Mouse (Mus musculus) testis, adult 2 months (tissue): Measurements from ENCODE around the gene Add3. TPM values are rescaled to one million over a fixed set of nuclear protein-coding genes. Genes with fewer than 3 reads are reported as not detected.

Experiments used
- H3K27ac ChIP-seq: fragments of 200-500 bp; 2 replicates; pipeline ENCODE4 v1.5.1; 2012; ENCODE audit warnings: low read depth, low read length; ENCODE audit not compliant: control insufficient read depth, insufficient read depth
- H3K27me3 ChIP-seq: fragments of 200-500 bp; 2 replicates; pipeline ENCODE4 v1.6.1; 2012; ENCODE audit warnings: mild to moderate bottlenecking, low read length, moderate library complexity; ENCODE audit not compliant: control insufficient read depth, insufficient read depth
- H3K36me3 ChIP-seq: fragments of 200-500 bp; 2 replicates; pipeline ENCODE4 v1.6.1; 2012; ENCODE audit warnings: mild to moderate bottlenecking, low read length; ENCODE audit not compliant: control insufficient read depth, insufficient read depth
- H3K4me1 ChIP-seq: fragments of 200-500 bp; 2 replicates; pipeline ENCODE4 v1.6.1; 2012; ENCODE audit warnings: low read length; ENCODE audit not compliant: control insufficient read depth, insufficient read depth
- H3K4me3 ChIP-seq: fragments of 200-500 bp; 2 replicates; pipeline ENCODE4 v1.5.1; 2012; ENCODE audit warnings: low read depth, mild to moderate bottlenecking, low read length, moderate library complexity, mixed read lengths; ENCODE audit not compliant: control insufficient read depth
- CTCF ChIP-seq: fragments of 200-500 bp; IDR thresholded peaks from 2 replicates; pipeline ENCODE4 v1.5.1; 2012; ENCODE audit warnings: low read depth, mild to moderate bottlenecking, inconsistent platforms, low read length, moderate library complexity; ENCODE audit not compliant: control insufficient read depth, insufficient read depth, insufficient replicate concordance
- POLR2A ChIP-seq: fragments of 200-500 bp; IDR thresholded peaks from 2 replicates; pipeline ENCODE4 v1.6.1; 2012; ENCODE audit warnings: low read depth, mild to moderate bottlenecking, inconsistent platforms, low read length, moderate library complexity; ENCODE audit not compliant: control insufficient read depth
- polyA plus RNA-seq: library from polyadenylated mRNA; depleted of rRNA; stranded (reverse); fragments of >200 nt; gene quantifications from 2 replicates; pipeline ENCODE4 v1.2.3, GENCODE M21; 2012

Gene Add3
- polyA plus RNA-seq, 1 experiment, result 29.0 TPM

GRCm38 (mm10) chr19:53184911-53185310, 44.7 kb downstream of the Add3 start:
- Histone ChIP-seq H3K4me3 (no peak overlapping the region), H3K4me1 (peaks cover 2% of the 10 kb centered on the region), H3K27ac (no peak overlapping the region), H3K27me3 (no peaks in the 10 kb centered on the region), H3K36me3 (no peaks in the 10 kb centered on the region)
- TF ChIP-seq POLR2A (no peak), CTCF (no peak)

GRCm38 (mm10) chr19:53185486-53186134, 45.4 kb downstream of the Add3 start:
- Histone ChIP-seq H3K4me1 (peaks cover 2% of the 10 kb centered on the region), H3K36me3 (no peaks in the 10 kb centered on the region), H3K27me3 (no peaks in the 10 kb centered on the region), H3K4me3 (no peak overlapping the region), H3K27ac (no peak overlapping the region)
- TF ChIP-seq CTCF, result no peak
- no peak for TF ChIP-seq POLR2A

- Histone ChIP-seq H3K4me1 (peaks cover 2% of the 10 kb centered on the region), H3K4me3 (no peak overlapping the region), H3K36me3 (no peaks in the 10 kb centered on the region), H3K27me3 (no peaks in the 10 kb centered on the region), H3K27ac (no peak overlapping the region)
- no peak for TF ChIP-seq POLR2A
- no peak for TF ChIP-seq CTCF
These were observed 46.2 kb downstream of the Add3 start for GRCm38 (mm10) chr19:53186456-53186855.

GRCm38 (mm10) chr19:53187533-53187932, 47.3 kb downstream of the Add3 start:
- no peak overlapping the region for H3K27ac ChIP-seq
- no peak overlapping the region for H3K4me3 ChIP-seq
- no peaks in the 10 kb centered on the region for H3K27me3 ChIP-seq
- TF ChIP-seq POLR2A (no peak), CTCF (no peak)
- no peaks in the 10 kb centered on the region; the same call in 1 of the 2 replicates for H3K36me3 ChIP-seq
- peaks cover 2% of the 10 kb centered on the region for H3K4me1 ChIP-seq

- H3K4me3 ChIP-seq, result no peak overlapping the region
- H3K27me3 ChIP-seq, result no peaks in the 10 kb centered on the region
- H3K36me3 ChIP-seq, result no peaks in the 10 kb centered on the region; the same call in 1 of the 2 replicates
- H3K27ac ChIP-seq, result no peak overlapping the region
- TF ChIP-seq POLR2A (no peak), CTCF (no peak)
- H3K4me1 ChIP-seq, result peaks cover 2% of the 10 kb centered on the region
These were observed 47.9 kb downstream of the Add3 start for GRCm38 (mm10) chr19:53188186-53188585.

- Histone ChIP-seq H3K4me3 (no peak overlapping the region), H3K36me3 (no peaks in the 10 kb centered on the region; the same call in 1 of the 2 replicates), H3K4me1 (peaks cover 2% of the 10 kb centered on the region), H3K27ac (no peak overlapping the region), H3K27me3 (no peaks in the 10 kb centered on the region)
- TF ChIP-seq CTCF, result no peak
- no peak for TF ChIP-seq POLR2A
These were observed 48.5 kb downstream of the Add3 start for GRCm38 (mm10) chr19:53188724-53189220.

GRCm38 (mm10) chr19:53189736-53190135, 49.5 kb downstream of the Add3 start:
- H3K4me3 ChIP-seq, result no peak overlapping the region
- no peak overlapping the region for H3K27ac ChIP-seq
- no peaks in the 10 kb centered on the region; the same call in 1 of the 2 replicates for H3K36me3 ChIP-seq
- TF ChIP-seq CTCF (no peak), POLR2A (no peak)
- peaks cover 2% of the 10 kb centered on the region for H3K4me1 ChIP-seq
- H3K27me3 ChIP-seq, result no peaks in the 10 kb centered on the region

GRCm38 (mm10) chr19:53190232-53190631, 50.0 kb downstream of the Add3 start:
- Histone ChIP-seq H3K27ac (no peak overlapping the region), H3K36me3 (no peaks in the 10 kb centered on the region; the same call in 1 of the 2 replicates), H3K4me1 (peaks cover 2% of the 10 kb centered on the region), H3K4me3 (no peak overlapping the region), H3K27me3 (no peaks in the 10 kb centered on the region)
- TF ChIP-seq POLR2A (no peak), CTCF (no peak)
